Mouse (Mus musculus) frontal cortex, adult (tissue): Measurements from ENCODE around the gene Arf6.
A peak's percentile ranks its signal among the peaks of the same experiment; 100 is the strongest.
"Not testable (repeated sequence)": the region's sequence is repeated elsewhere in the genome, so short reads cannot be mapped to it uniquely, and the experiment has no call there.

Experiments used
- ATAC-seq: cut with Nextera tagmentation; 2 replicates; pipeline ENCODE4 v1.9.2; 2017; ENCODE audit warnings: mild to moderate bottlenecking, moderate library complexity, mixed read lengths; ENCODE audit not compliant: low TSS enrichment

The Arf6 gene

GRCm38 (mm10) chr12:69371854-69372671, at the start of gene Arf6, which contains the start of gene Gm9887:
Gene Arf6 (plus strand): TSS chr12:69372150.
Gene Gm9887 (minus strand): TSS chr12:69372458.
- ATAC-seq, result peak; percentile 93

DNA sequence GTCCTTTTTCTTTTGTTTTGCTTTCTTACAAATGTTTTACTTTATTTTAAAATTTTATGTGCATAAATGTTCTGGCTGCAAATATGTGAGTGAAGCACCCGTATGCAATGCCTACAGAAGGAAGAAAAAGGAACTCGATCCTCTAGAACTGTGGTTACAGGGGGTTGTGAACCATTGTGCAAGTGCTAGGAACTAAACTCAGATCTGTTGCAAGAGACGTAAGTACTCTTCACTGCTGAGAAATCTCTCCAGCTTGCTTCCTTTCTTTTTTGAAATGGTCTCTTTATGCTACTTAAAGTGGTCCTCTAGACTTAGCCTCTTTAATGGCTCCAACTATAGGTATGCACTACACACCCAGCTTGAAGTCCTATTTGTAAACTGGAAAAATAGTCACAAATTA, 40.8 kb upstream of the Arf6 start:
- ATAC-seq, result no peak

GRCm38 (mm10) chr12:69332147-69332546, 39.8 kb upstream of the Arf6 start:
- no peak for ATAC-seq

DNA sequence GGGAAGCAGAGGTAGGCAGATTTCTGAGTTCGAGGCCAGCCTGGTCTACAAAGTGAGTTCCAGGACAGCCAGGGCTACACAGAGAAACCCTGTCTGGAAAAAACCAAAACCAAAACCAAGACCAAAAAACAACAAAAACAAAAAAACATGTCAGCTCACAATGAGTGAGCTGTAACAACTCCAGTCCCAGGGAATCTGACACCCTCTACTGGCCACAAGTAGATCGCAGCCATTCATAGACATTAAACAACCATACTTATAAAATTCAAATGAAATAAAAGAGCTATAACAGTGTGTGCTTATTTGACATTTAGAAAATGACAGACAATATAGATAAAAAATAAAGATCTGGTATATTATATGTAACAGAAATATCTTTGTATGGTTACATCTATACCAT, 38.4 kb upstream of the Arf6 start:
- no peak for ATAC-seq

DNA sequence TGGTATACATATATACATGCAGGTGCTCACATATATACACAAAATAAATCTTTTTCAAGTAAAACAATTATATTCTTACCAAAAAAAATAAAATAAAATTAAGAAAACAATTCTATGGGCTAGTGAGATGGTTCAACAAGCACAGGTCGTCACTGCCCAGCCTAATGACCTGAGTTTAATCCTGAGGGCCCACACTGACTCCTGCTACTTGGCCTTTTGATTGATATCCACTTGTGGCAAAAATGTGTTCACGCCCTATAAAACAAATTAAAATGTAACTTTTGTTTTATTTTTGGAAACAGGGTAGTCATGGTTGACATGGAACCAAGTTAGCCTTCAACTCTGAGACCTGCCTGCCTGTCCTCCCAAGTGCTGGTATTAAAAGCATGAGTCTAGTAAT, 22.0 kb upstream of the Arf6 start:
- no peak for ATAC-seq

GRCm38 (mm10) chr12:69351685-69352084, 20.3 kb upstream of the Arf6 start:
- ATAC-seq, result no peak

- peak; percentile 66 for ATAC-seq
Observed at GRCm38 (mm10) chr12:69356546-69357299, 15.2 kb upstream of the Arf6 start, which contains the start of gene Nemf. Gene Nemf (minus strand): TSS chr12:69357165.

DNA sequence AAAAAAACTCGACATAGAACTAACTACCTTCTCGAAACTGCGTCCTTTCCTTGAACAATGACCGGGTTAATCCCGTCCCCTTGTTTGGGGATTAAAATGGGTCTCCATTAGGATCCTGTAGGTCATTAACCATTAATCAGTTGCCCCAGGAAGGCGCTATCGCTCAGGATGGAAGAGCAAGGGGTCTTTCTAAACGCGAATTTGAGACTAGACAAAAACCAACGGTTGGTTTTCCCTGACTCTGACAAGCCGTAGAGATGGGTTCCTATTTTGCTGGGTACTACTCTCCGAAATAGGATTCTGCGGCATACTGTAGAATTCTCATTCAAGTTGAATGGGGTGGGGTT, 14.7 kb upstream of the Arf6 start:
- ATAC-seq, result no peak

- ATAC-seq, result no peak
Observed at GRCm38 (mm10) chr12:69360655-69360996, 11.3 kb upstream of the Arf6 start.

DNA sequence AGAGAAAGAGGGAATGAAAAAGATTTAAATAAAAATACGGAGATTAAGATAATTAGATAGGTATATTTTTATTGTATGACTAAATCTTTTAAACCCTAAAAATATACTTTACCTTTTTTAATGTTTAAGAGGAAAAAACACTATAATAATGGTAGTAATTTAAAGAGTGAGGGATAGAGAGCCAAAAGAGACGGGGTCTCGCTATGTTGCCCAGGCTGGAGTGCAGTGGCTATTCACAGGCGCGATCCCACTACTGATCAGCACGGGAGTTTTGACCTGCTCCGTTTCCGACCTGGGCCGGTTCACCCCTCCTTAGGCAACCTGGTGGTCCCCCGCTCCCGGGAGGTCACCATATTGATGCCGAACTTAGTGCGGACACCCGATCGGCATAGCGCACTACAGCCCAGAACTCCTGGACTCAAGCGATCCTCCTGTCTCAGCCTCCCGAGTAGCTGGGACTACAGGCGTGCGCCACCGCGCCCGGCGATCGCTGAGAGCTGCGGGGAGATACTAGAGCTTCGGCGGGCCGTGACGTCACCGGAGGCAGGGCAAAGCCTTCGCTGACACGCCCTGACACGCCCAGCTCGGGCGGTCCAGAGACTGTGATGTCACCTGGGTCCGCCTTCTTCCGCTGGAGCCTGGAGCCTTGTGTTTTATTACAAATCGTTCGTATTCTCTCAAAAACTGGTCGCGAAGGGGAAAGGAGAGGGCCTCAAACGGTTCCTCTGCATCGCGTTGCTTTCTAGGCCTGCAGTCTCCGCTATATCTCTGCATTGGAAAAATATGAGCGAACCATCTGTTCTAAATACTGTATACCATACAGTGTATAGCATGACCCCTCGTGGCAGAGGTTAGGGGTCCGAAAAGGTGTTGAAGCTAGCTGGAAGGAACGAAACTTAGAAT, 10.7 kb upstream of the Arf6 start:
- peak; percentile 94 for ATAC-seq

- ATAC-seq, result no peak; the same call in 1 of the 2 replicates
Observed at GRCm38 (mm10) chr12:69361919-69362318, 10.0 kb upstream of the Arf6 start.

- ATAC-seq, result no peak
Observed at GRCm38 (mm10) chr12:69362388-69362787, 9.6 kb upstream of the Arf6 start.

- ATAC-seq, result not testable (repeated sequence)
Observed at GRCm38 (mm10) chr12:69363110-69363509, 8.8 kb upstream of the Arf6 start.

DNA sequence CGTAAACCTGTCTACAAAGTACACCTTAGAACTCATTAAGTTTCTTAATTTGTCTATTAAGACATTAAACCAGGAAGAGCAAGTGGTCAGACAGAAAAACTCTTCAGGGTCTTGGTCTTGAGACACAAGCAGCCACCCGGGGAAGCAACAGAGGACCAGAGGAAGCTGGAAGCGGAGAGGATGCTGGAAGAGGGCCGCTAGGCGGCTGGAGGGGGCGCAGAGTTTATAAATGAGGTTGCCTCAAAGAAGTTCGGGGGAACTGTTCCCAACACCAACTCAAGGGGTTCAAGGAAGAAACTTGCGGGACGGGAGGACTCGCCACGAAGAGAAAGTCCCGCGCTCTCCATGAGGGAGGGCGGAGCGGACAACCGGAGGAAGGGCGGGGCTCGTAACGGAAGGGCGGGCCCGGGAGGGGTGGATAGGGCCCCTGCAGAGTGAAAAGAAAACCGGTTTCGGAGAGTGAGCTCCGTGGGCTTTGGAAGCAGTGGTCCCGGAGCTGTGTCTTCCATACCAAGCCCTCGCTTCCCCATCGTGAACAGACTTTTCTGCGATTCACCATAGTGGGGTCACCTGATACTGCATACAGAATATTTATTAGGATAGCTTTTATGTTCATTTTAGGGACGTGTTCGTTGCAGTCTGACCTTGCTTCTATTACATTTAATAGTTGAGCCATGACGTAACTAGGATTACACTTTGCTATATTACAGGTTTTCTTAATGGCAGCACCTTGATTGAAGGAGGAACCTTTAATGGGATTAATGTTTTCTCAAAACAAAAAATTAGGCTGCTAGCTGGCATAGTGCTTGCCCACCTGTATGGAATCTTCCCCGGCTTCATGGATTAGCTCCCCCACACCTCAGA, 7.8 kb upstream of the Arf6 start:
- ATAC-seq, result peak; percentile 71

DNA sequence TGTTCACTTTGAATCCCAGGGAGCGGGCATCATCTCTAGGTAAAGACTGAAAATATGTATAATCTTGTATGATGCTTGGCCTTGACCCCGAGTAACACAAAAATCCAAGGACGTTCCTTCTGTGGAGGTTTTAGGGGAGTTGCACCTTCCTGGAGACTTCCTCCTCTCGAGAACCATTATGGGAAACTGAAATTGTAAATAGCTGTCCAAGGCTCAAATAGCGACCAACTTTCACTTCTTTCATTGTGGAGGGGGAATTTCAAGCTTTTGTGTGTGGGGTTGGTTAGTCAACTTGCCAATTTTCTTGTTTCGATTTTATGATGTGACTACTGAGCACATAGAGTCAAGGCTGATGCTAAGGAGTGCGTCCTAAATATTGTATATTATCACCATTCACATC, 6.2 kb upstream of the Arf6 start:
- no peak for ATAC-seq

DNA sequence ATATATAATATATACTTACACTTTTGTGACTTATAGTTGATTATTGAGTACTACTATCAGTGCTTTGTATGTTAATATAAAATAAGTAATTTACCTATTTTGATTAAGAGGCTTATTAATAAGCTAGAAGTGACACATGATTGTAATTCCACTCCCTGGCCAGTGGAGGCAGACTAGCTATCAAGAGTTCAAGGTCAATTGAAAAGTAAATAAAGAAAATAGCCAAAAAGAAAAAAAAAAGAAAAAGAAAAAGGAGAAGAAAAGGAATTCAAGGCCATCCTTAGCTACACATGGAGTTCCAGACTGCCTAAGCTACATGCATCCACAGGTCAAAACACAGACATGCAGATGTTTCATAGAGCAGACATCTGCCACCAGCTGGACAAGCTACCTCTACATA, 5.5 kb upstream of the Arf6 start:
- ATAC-seq, result no peak

- no peak for ATAC-seq
Observed at GRCm38 (mm10) chr12:69367557-69367956, 4.4 kb upstream of the Arf6 start.

DNA sequence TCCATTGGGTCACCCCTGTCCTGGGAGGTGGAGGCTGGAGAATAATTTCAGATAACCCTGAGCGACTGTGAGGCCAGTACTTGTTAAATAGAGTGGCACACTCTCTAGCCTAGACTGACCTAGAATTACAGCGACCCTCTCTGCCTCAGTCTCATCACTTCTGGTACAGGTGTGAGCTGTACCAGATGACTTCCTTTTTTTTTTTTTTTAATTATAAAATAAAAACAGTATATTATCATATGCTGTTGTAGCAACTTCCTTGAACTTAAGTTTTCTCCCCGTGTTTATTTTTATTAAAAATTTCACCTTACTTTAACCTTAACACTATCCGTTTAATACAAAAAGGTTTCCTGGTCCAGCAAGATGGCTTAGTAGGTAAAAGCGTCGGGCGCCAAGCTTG, 1.0 kb upstream of the Arf6 start:
- no peak for ATAC-seq

GRCm38 (mm10) chr12:69371421-69371853, 513 bp upstream of the Arf6 start:
- ATAC-seq, result peak; percentile 81

GRCm38 (mm10) chr12:69372731-69373331, 881 bp downstream of the Arf6 start:
- no peak for ATAC-seq
